Mouse (Mus musculus): ENCODE data around the gene Cyb561d2. TPM values are rescaled to one million over a fixed set of nuclear protein-coding genes. Genes with fewer than 3 reads are reported as not detected.

Cyb561d2 gene
- polyA plus RNA-seq, 1 experiment from 2014 or later, result 35.1 TPM

DNA sequence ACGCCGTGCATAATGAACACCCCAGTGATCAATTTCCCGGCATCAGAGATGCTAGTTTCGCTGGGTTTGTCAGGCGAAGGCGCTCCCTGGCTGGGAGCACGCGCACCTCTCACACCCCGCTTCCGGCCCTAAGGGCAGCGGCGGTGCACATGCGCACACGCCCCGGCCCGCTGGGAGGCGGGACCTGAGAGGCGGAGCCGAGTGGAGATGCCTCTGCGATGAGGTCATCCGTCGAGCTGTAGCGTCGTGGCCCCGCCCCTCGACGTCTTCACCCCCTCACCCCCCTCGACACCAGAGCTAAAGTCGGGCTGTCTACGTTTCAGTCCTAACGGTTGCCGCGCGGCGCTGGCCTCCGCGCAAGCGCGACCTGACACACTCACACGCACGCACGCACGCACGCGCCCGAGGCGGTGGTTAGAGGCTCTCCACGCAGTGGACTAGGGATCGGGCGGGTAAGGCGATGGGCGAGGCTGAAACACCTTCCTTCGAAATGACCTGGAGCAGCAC lies 12.4 kb upstream of the Cyb561d2 start:
- H3K36me3 ChIP-seq (ENCODE audit: control insufficient read depth, insufficient read depth, low read length), result peaks cover 27% of the 10 kb centered on the region
- peak; percentile 94 for ATAC-seq (ENCODE audit: low FRiP score, low TSS enrichment)
- peaks cover 26% of the 10 kb centered on the region for H3K4me1 ChIP-seq (ENCODE audit: control insufficient read depth, insufficient read depth, low read length)
- no peaks in the 10 kb centered on the region for H3K9me3 ChIP-seq (ENCODE audit: control insufficient read depth, low read length)
- peak overlapping the region; percentile 88 for H3K27ac ChIP-seq (replicated peaks; ENCODE audit: low read depth, low read length)
- peak overlapping the region; percentile 92 for H3K4me2 ChIP-seq (ENCODE audit: low read length)
- peak overlapping the region; percentile 76 for H3K9ac ChIP-seq (replicated peaks; ENCODE audit: low read length)
- DNase-seq, result peak; percentile 100
- H3K27me3 ChIP-seq (ENCODE audit: control insufficient read depth, insufficient read depth, low read length), result peaks cover 30% of the 10 kb centered on the region
- under 1% methylated on average over 53 of the region's 53 CpGs for WGBS
- H3K4me3 ChIP-seq (replicated peaks; ENCODE audit: low read depth, low read length), result peak overlapping the region; percentile 73

- H3K9ac ChIP-seq (replicated peaks; ENCODE audit: low read length), result peak overlapping the region; percentile 76
- ATAC-seq (ENCODE audit: low FRiP score, low TSS enrichment) (peak; percentile 76; the same call in 1 of the 2 replicates), DNase-seq (no peak)
- H3K36me3 ChIP-seq (ENCODE audit: control insufficient read depth, insufficient read depth, low read length), result peaks cover 20% of the 10 kb centered on the region
- 8% methylated on average over 37 of the region's 37 CpGs for WGBS
- no peaks in the 10 kb centered on the region for H3K9me3 ChIP-seq (ENCODE audit: control insufficient read depth, low read length)
- H3K4me3 ChIP-seq (replicated peaks; ENCODE audit: low read depth, low read length), result peak overlapping the region; percentile 73
- H3K4me1 ChIP-seq (ENCODE audit: control insufficient read depth, insufficient read depth, low read length), result peaks cover 26% of the 10 kb centered on the region
- H3K27ac ChIP-seq (replicated peaks; ENCODE audit: low read depth, low read length), result peak overlapping the region; percentile 88
- H3K4me2 ChIP-seq (ENCODE audit: low read length), result peak overlapping the region; percentile 92
- peaks cover 30% of the 10 kb centered on the region for H3K27me3 ChIP-seq (ENCODE audit: control insufficient read depth, insufficient read depth, low read length)
These were observed 11.7 kb upstream of the Cyb561d2 start for GRCm38 (mm10) chr9:107553541-107554318.

GRCm38 (mm10) chr9:107552690-107553393 lies 10.8 kb upstream of the Cyb561d2 start:
- DNase-seq (no peak), ATAC-seq (ENCODE audit: low FRiP score, low TSS enrichment) (no peak)
- Histone ChIP-seq H3K27me3 (ENCODE audit: control insufficient read depth, insufficient read depth, low read length) (peaks cover 30% of the 10 kb centered on the region), H3K4me2 (ENCODE audit: low read length) (no peak overlapping the region; the same call in 1 of the 2 replicates), H3K4me3 (replicated peaks; ENCODE audit: low read depth, low read length) (no peak overlapping the region), H3K9me3 (ENCODE audit: control insufficient read depth, low read length) (no peaks in the 10 kb centered on the region), H3K27ac (replicated peaks; ENCODE audit: low read depth, low read length) (no peak overlapping the region), H3K36me3 (ENCODE audit: control insufficient read depth, insufficient read depth, low read length) (peaks cover 11% of the 10 kb centered on the region), H3K4me1 (ENCODE audit: control insufficient read depth, insufficient read depth, low read length) (peaks cover 26% of the 10 kb centered on the region), H3K9ac (replicated peaks; ENCODE audit: low read length) (no peak overlapping the region)
- 78% methylated on average over 5 of the region's 5 CpGs for WGBS

- no peak for ATAC-seq (ENCODE audit: low FRiP score, low TSS enrichment)
- no peak for DNase-seq
- peak overlapping the region; percentile 29 for H3K4me3 ChIP-seq (replicated peaks; ENCODE audit: low read depth, low read length)
- peak overlapping the region; percentile 53 for H3K4me2 ChIP-seq (ENCODE audit: low read length)
- H3K27ac ChIP-seq (replicated peaks; ENCODE audit: low read depth, low read length), result no peak overlapping the region
- H3K9ac ChIP-seq (replicated peaks; ENCODE audit: low read length), result 0 out of 2 replicates have a peak overlapping the region, but pooled peaks have one; percentile 45
- 11% methylated on average over 8 of the region's 8 CpGs for WGBS
- H3K9me3 ChIP-seq (ENCODE audit: control insufficient read depth, low read length), result no peaks in the 10 kb centered on the region
- H3K36me3 ChIP-seq (ENCODE audit: control insufficient read depth, insufficient read depth, low read length), result peaks cover 3% of the 10 kb centered on the region; the same call in 1 of the 2 replicates
- H3K4me1 ChIP-seq (ENCODE audit: control insufficient read depth, insufficient read depth, low read length), result peaks cover 34% of the 10 kb centered on the region
- H3K27me3 ChIP-seq (ENCODE audit: control insufficient read depth, insufficient read depth, low read length), result peaks cover 30% of the 10 kb centered on the region
These were observed 9.9 kb upstream of the Cyb561d2 start for GRCm38 (mm10) chr9:107551890-107552355.

DNA sequence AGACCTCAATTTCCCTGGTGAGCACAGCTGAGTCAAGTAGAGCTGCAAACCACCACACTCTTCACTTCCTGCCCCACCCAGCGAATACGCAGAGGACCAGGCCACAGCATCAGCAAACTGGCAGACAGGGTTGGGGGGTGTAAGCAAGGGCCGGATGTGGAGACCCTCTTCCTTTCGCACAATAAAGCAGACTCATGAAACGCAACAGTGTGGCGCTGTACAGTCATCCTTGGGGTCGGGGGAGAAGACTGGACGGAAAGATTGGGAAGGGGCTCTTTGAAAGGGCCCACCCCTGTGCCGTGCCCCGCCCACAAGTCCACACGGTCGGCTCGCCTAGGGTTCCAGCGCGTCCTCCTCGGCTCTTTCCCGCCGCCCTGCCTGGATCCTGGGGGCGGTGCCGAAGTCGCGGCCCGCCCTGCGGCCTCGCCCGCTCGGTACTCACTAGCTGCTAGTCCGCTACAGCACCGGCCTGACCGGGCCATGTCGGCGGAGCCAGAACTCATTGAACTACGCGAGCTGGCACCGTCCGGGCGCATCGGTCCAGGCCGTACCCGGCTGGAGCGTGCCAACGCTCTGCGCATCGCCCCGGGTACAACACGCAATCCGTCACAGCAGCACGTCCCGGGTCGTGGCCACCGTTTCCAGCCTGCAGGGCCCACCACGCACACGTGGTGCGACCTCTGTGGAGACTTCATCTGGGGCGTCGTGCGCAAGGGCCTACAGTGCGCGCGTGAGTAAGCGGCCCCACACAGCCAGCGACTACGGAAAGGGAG lies 9.3 kb upstream of the Cyb561d2 start, which contains the start of gene Rassf1:
Gene Rassf1 (plus strand): TSS at position 439 of the 773 bp plus-strand sequence.
- 2% methylated on average over 63 of the region's 63 CpGs for WGBS
- Histone ChIP-seq H3K27me3 (ENCODE audit: control insufficient read depth, insufficient read depth, low read length) (peaks cover 30% of the 10 kb centered on the region), H3K4me2 (ENCODE audit: low read length) (peak within 1 kb of the TSS; percentile 53), H3K27ac (replicated peaks; ENCODE audit: low read depth, low read length) (no peak within 1 kb of the TSS), H3K4me3 (replicated peaks; ENCODE audit: low read depth, low read length) (peak within 1 kb of the TSS; percentile 29), H3K9ac (replicated peaks; ENCODE audit: low read length) (peak within 1 kb of the TSS; percentile 45; the same call in 1 of the 2 replicates), H3K9me3 (ENCODE audit: control insufficient read depth, low read length) (no peaks in the 10 kb centered on the region), H3K36me3 (ENCODE audit: control insufficient read depth, insufficient read depth, low read length) (no peaks in the 10 kb centered on the region), H3K4me1 (ENCODE audit: control insufficient read depth, insufficient read depth, low read length) (peaks cover 35% of the 10 kb centered on the region)
- peak; percentile 48 for DNase-seq
- ATAC-seq (ENCODE audit: low FRiP score, low TSS enrichment), result no peak

DNA sequence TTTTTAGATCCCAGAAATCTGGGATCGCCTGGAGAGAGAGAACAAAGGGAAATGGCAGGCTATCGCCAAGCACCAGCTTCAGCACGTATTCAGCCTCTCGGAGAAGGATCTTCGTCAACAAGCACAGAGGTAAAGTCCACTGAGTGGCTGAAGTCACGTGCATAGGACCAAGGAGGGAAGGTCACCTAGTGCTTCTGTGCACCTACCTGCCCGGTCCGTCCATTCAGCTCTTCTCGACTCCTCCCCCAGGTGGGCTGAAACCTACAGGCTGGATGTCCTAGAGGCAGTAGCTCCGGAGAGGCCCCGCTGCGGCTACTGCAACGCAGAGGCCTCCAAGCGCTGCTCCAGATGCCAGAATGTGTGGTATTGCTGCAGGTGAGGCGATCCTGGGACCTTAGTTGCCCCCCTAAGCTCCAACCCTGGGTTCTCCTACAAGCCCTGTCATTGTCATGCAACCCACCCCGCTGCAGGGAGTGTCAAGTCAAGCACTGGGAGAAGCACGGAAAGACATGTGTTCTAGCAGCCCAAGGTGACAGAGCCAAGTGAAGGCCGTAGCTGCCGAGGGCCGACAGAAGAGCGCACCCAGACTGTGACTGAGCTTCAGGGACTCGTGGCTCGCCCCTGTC lies 8.6 kb upstream of the Cyb561d2 start:
- H3K27ac ChIP-seq (replicated peaks; ENCODE audit: low read depth, low read length), result no peak overlapping the region
- H3K9ac ChIP-seq (replicated peaks; ENCODE audit: low read length), result no peak overlapping the region
- H3K4me1 ChIP-seq (ENCODE audit: control insufficient read depth, insufficient read depth, low read length), result peaks cover 28% of the 10 kb centered on the region
- DNase-seq (no peak), ATAC-seq (ENCODE audit: low FRiP score, low TSS enrichment) (no peak)
- whole genome bisulfite sequencing, result 26% methylated on average over 23 of the region's 23 CpGs
- H3K27me3 ChIP-seq (ENCODE audit: control insufficient read depth, insufficient read depth, low read length), result peaks cover 30% of the 10 kb centered on the region
- H3K4me2 ChIP-seq (ENCODE audit: low read length), result peak overlapping the region; percentile 53; the same call in 1 of the 2 replicates
- H3K4me3 ChIP-seq (replicated peaks; ENCODE audit: low read depth, low read length), result peak overlapping the region; percentile 29; the same call in 1 of the 2 replicates
- H3K36me3 ChIP-seq (ENCODE audit: control insufficient read depth, insufficient read depth, low read length), result no peaks in the 10 kb centered on the region
- H3K9me3 ChIP-seq (ENCODE audit: control insufficient read depth, low read length), result no peaks in the 10 kb centered on the region

DNA sequence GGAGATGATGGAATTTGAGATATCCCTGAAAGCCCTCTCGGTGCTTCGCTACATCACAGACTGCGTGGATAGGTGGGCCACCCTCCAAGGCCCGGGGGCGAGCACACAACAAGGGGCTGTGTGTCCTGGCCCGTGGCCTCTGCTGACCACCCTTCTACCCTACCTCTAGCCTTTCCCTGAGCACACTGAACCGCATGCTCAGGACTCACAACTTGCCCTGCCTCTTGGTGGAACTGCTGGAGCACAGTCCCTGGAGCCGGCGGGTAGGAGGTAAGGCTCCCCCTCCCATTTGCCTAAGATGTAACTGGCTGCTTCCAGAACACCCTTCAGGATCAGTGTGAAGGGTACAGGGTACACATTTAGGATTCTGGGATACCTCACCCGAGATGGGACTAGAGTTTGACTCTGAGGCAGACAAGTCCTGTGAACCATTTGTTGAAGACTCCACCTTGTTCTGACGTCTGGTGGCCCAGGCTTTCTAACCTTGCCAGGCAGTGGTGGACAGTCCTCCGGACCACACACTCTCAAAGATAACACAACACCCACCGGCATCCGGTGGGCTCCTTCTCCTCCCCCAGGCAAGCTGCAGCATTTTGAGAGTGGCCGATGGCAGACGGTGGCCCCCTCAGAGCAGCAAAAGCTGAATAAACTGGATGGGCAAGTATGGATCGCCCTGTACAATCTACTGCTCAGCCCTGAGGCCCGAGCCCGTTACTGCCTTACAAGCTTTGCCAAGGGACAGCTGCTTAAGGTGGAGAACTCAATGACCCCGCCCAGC lies 7.5 kb upstream of the Cyb561d2 start:
- DNase-seq (no peak), ATAC-seq (ENCODE audit: low FRiP score, low TSS enrichment) (no peak)
- Histone ChIP-seq H3K4me2 (ENCODE audit: low read length) (no peak overlapping the region), H3K9ac (replicated peaks; ENCODE audit: low read length) (no peak overlapping the region), H3K27ac (replicated peaks; ENCODE audit: low read depth, low read length) (no peak overlapping the region), H3K27me3 (ENCODE audit: control insufficient read depth, insufficient read depth, low read length) (peaks cover 30% of the 10 kb centered on the region), H3K4me3 (replicated peaks; ENCODE audit: low read depth, low read length) (no peak overlapping the region), H3K36me3 (ENCODE audit: control insufficient read depth, insufficient read depth, low read length) (peaks cover 9% of the 10 kb centered on the region), H3K4me1 (ENCODE audit: control insufficient read depth, insufficient read depth, low read length) (peaks cover 23% of the 10 kb centered on the region), H3K9me3 (ENCODE audit: control insufficient read depth, low read length) (no peaks in the 10 kb centered on the region)
- WGBS, result 87% methylated on average over 20 of the region's 20 CpGs

All from midbrain, embryonic 14.5 days (tissue).